Mouse (Mus musculus) G1E (cell line): ENCODE data around the gene Gbp4. TPM values are rescaled to one million over a fixed set of nuclear protein-coding genes. Genes with fewer than 3 reads are reported as not detected.
"Not testable (repeated sequence)": the region's sequence is repeated elsewhere in the genome, so short reads cannot be mapped to it uniquely, and the experiment has no call there.

ENCODE experiments used
- ATAC-seq: 2 replicates; pipeline ENCODE4 v1.8.0; 2016; ENCODE audit warnings: mild to moderate bottlenecking; ENCODE audit not compliant: insufficient number of reproducible peaks, poor library complexity, low FRiP score, severe bottlenecking; ENCODE audit errors: extremely low read depth
- DNase-seq: peaks from one replicate; pipeline ENCODE4 v3.0.0; 2012; ENCODE audit warnings: low spot score
- H3K27me3 ChIP-seq: 2 replicates; pipeline ENCODE4 v1.6.1; 2012; ENCODE audit warnings: mild to moderate bottlenecking, low read length, inconsistent platforms; ENCODE audit not compliant: insufficient read depth
- H3K36me3 ChIP-seq: replicated peaks from 2 replicates; pipeline ENCODE3; 2012; ENCODE audit warnings: mild to moderate bottlenecking, inconsistent platforms
- H3K4me1 ChIP-seq: 2 replicates; pipeline ENCODE4 v1.6.1; 2012; ENCODE audit warnings: low read depth, low read length, inconsistent platforms, mixed read lengths; ENCODE audit not compliant: insufficient read depth
- H3K4me3 ChIP-seq: 2 replicates; pipeline ENCODE4 v1.5.1; 2012; ENCODE audit warnings: low read depth, mild to moderate bottlenecking, inconsistent platforms, low read length, moderate library complexity, mixed read lengths
- H3K9me3 ChIP-seq: replicated peaks from 2 replicates; pipeline ENCODE4 v1.6.1; 2012; ENCODE audit warnings: inconsistent platforms
- GATA2 ChIP-seq: IDR thresholded peaks from 2 replicates; pipeline ENCODE4 v1.6.1; 2012; ENCODE audit warnings: low read depth, low read length, inconsistent platforms, borderline replicate concordance
- POLR2AphosphoS5 ChIP-seq: IDR thresholded peaks from 2 replicates; pipeline ENCODE4 v1.6.1; 2012; ENCODE audit warnings: low read depth, low read length, inconsistent platforms; ENCODE audit not compliant: insufficient replicate concordance
- polyA plus RNA-seq: library from polyadenylated mRNA; stranded (reverse); fragments of >175 nt; gene quantifications from 2 replicates; pipeline ENCODE4 v1.2.3, GENCODE M21; 2012
- total RNA-seq, 2 experiments: library from RNA; stranded (forward) in 1 of 2; stranded (reverse) in 1 of 2; fragments of 200-1000 nt in 1 of 2; fragments of >200 nt in 1 of 2; fragmentation: Nextera tagmentation in 1 of 2; gene quantifications; 2 replicates each; pipeline ENCODE4 v1.2.3; 2014 to 2017

The Gbp4 gene
- total and polyA plus RNA-seq, 3 experiments = 0.93 TPM; not detected in 2

GRCm38 (mm10) chr5:105081900-105082299 is 57.5 kb downstream of the Gbp4 start:
- TF ChIP-seq POLR2AphosphoS5 (no peak), GATA2 (no peak)
- peaks cover 21% of the 10 kb centered on the region for H3K9me3 ChIP-seq
- H3K36me3 ChIP-seq = no peaks in the 10 kb centered on the region
- ATAC-seq = no peak
- H3K27me3 ChIP-seq = no peaks in the 10 kb centered on the region
- no peak overlapping the region for H3K4me3 ChIP-seq
- no peaks in the 10 kb centered on the region for H3K4me1 ChIP-seq
- no peak for DNase-seq

- not testable (repeated sequence) for ATAC-seq, DNase-seq, H3K9me3 ChIP-seq, H3K4me3 ChIP-seq, H3K4me1 ChIP-seq, H3K36me3 ChIP-seq, H3K27me3 ChIP-seq
These were observed 71.0 kb downstream of the Gbp4 start for GRCm38 (mm10) chr5:105068356-105068755.

Other genes with a start within 250 kb of the Gbp4 start
- not detected in 2 replicates for gene Abcg3, start 156.9 kb downstream of the Gbp4 start, total RNA-seq (2014; fragmentation: Nextera tagmentation)
- 0.11 TPM in 1 of 2 replicates, not detected in the other for gene Abcg3, start 156.9 kb downstream of the Gbp4 start, total RNA-seq (2017)
- not detected in 2 replicates for gene Abcg3, start 156.9 kb downstream of the Gbp4 start, polyA plus RNA-seq
- not detected in 2 replicates for gene Gbp9, start within 50 bp of the Gbp4 start, total RNA-seq (2014; fragmentation: Nextera tagmentation)
- 0.16 TPM in 1 of 2 replicates, not detected in the other for gene Gbp9, start within 50 bp of the Gbp4 start, total RNA-seq (2017)
- gene Gbp9, start within 50 bp of the Gbp4 start, polyA plus RNA-seq = not detected in 2 replicates
- gene Gbp8, start within 50 bp of the Gbp4 start, total RNA-seq (2014; fragmentation: Nextera tagmentation) = not detected in 2 replicates
- 0.05 and 0.12 TPM in 2 replicates for gene Gbp8, start within 50 bp of the Gbp4 start, total RNA-seq (2017)
- gene Gbp8, start within 50 bp of the Gbp4 start, polyA plus RNA-seq = not detected in 2 replicates
- gene Gbp10, start 99.9 kb upstream of the Gbp4 start, total RNA-seq (2014; fragmentation: Nextera tagmentation) = not detected in 2 replicates
- gene Gbp10, start 99.9 kb upstream of the Gbp4 start, total RNA-seq (2017) = 0.76 TPM in 1 of 2 replicates, not detected in the other
- not detected in 2 replicates for gene Gbp10, start 99.9 kb upstream of the Gbp4 start, polyA plus RNA-seq
- not detected in 2 replicates for gene Gm43302, start 154.1 kb upstream of the Gbp4 start, total RNA-seq (2014; fragmentation: Nextera tagmentation)
- gene Gm43302, start 154.1 kb upstream of the Gbp4 start, total RNA-seq (2017) = under 0.01 and 0.12 TPM in 2 replicates
- gene Gm43302, start 154.1 kb upstream of the Gbp4 start, polyA plus RNA-seq = not detected in 2 replicates
- gene Gbp6, start 154.1 kb upstream of the Gbp4 start, total RNA-seq (2014; fragmentation: Nextera tagmentation) = not detected in 2 replicates
- 0.16 TPM in 1 of 2 replicates, not detected in the other for gene Gbp6, start 154.1 kb upstream of the Gbp4 start, total RNA-seq (2017)
- not detected in 2 replicates for gene Gbp6, start 154.1 kb upstream of the Gbp4 start, polyA plus RNA-seq